8 mouse cellular contexts compared by ENCODE assay signal in the genomic region with DNA sequence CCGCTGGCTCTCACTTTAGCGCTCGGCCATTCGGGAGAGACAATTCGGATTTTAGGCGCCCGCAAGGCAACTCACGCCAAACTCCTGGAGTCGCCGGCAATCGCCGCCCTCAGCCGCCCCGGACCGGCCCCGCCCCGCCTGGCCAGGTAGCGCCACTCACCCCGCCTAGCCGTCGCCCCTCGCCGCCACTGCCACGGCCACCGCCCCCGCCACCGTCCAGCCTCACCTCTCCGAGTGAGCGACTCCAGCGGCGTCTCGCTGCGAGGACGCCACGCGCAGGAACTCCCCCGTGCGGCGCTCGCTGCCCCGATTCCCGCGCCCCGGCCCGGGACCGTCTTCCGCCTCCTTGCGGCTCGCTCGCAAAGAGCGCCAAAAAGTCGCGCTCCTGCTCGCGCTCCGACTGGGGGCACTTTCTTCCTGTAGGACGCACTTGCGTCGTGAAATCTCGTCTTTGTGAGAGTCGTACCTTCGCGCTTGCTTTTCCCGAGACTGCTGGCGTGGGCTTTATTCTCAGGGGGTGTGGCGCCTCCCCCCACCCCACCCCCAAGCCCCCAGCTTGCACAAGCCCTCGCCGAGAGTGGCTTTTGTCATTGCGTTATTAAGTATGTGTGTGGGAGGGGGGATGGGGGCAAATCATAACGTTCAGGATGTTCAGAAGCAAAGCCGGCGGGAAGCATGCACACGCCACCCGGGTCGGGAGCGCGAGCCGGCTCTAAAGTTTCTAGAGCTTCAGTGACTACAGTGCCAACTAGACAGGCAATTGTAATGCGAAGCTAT. TPM values are rescaled to one million over a fixed set of nuclear protein-coding genes. Genes with fewer than 3 reads are reported as not detected.
DNase-seq lines count a peak whose midpoint lies in the region; ATAC-seq lines count a peak whose summit lies in the region.

No protein-coding gene starts in this region.

- H3K4me2 ChIP-seq in heart, embryonic 11.5 days: peak overlapping the region; percentile 69
- H3K4me2 ChIP-seq in kidney, embryonic 16.5 days (replicated peaks; ENCODE audit: low read depth, low read length): peak overlapping the region; percentile 75

- ATAC-seq in heart, embryonic 11.5 days (replicated peaks; ENCODE audit: insufficient number of reproducible peaks, low FRiP score, low TSS enrichment): 0 out of 2 replicates have a peak, but pooled peaks have one; percentile 35
- peak; percentile 83 for ATAC-seq in kidney, embryonic 16.5 days (ENCODE audit: low FRiP score, low TSS enrichment)

- peak overlapping the region; percentile 67 for H3K9ac ChIP-seq in heart, embryonic 11.5 days (ENCODE audit: low read depth, low read length)
- peak overlapping the region; percentile 70 for H3K9ac ChIP-seq in kidney, embryonic 16.5 days (replicated peaks; ENCODE audit: low read length)

- DNase-seq in right cerebral cortex, postnatal 14 days: peak; percentile 11
- DNase-seq in right cerebral cortex, adult 18-20 months: no peak
- DNase-seq in cerebellum, postnatal 25 days: peak; percentile 24 to 47
- DNase-seq in spleen, adult 12 weeks (ENCODE audit: low spot score): peak; percentile 37
- no peak for DNase-seq in layer of hippocampus, adult 8-10 months (ENCODE audit: low spot score in 2 of 2)

- H3K4me3 ChIP-seq in heart, embryonic 11.5 days (ENCODE audit: low read depth, low read length): peak overlapping the region; percentile 55
- H3K4me3 ChIP-seq in kidney, embryonic 16.5 days (ENCODE audit: low read length): peak overlapping the region; percentile 57
- H3K4me3 ChIP-seq in macrophage (ENCODE audit: inconsistent target): peak overlapping the region; percentile 13; the same call in 1 of the 2 replicates

- 17% methylated on average over 70 of the region's 79 CpGs for WGBS in heart, embryonic 11.5 days (ENCODE audit: insufficient replicate concordance)
- 24% methylated on average over 72 of the region's 79 CpGs for WGBS in kidney, embryonic 16.5 days
- WGBS in macrophage (ENCODE audit: missing documents): 28% methylated on average over 44 of the region's 79 CpGs

- H3K36me3 ChIP-seq in heart, embryonic 11.5 days (ENCODE audit: control insufficient read depth, insufficient read depth, low read length): no peaks in the 10 kb centered on the region
- no peaks in the 10 kb centered on the region for H3K36me3 ChIP-seq in kidney, embryonic 16.5 days (ENCODE audit: insufficient read depth, low read length)
- no peaks in the 10 kb centered on the region for H3K36me3 ChIP-seq in macrophage (ENCODE audit: inconsistent target)

- H3K79me2 ChIP-seq in macrophage (ENCODE audit: inconsistent target): no peaks in the 10 kb centered on the region

- H3K4me1 ChIP-seq in heart, embryonic 11.5 days (ENCODE audit: control insufficient read depth, insufficient read depth, low read length): no peaks in the 10 kb centered on the region
- H3K4me1 ChIP-seq in kidney, embryonic 16.5 days (ENCODE audit: insufficient read depth, low read length): no peaks in the 10 kb centered on the region

- no peak overlapping the region for H3K27ac ChIP-seq in heart, embryonic 11.5 days (ENCODE audit: low read depth, low read length)
- peak overlapping the region; percentile 63 for H3K27ac ChIP-seq in kidney, embryonic 16.5 days (ENCODE audit: low read length)
- no peak overlapping the region for H3K27ac ChIP-seq in macrophage

- H3K9me3 ChIP-seq in heart, embryonic 11.5 days (replicated peaks; ENCODE audit: control insufficient read depth, low read length): no peaks in the 10 kb centered on the region
- H3K9me3 ChIP-seq in kidney, embryonic 16.5 days (ENCODE audit: low read length): no peaks in the 10 kb centered on the region

- no peaks in the 10 kb centered on the region for H3K27me3 ChIP-seq in heart, embryonic 11.5 days (ENCODE audit: control insufficient read depth, insufficient read depth, low read length)
- H3K27me3 ChIP-seq in kidney, embryonic 16.5 days (ENCODE audit: insufficient read depth, low read length): peaks cover 2% of the 10 kb centered on the region; the same call in 1 of the 2 replicates

RNA-seq across cellular contexts. Expression of a gene that starts 0.6 kb away (rescaled TPM):
- polyA plus RNA-seq in heart, embryonic 11.5 days (2014; fragmentation: Nextera tagmentation; extraction: Ambion mirVana): 6.7 and 7.8 TPM in 2 replicates
- 7.0 and 8.7 TPM in 2 replicates for polyA plus RNA-seq in kidney, embryonic 16.5 days (2015; fragmentation: Nextera tagmentation; extraction: Ambion mirVana)
- 1 to 10 TPM in 1 of 26 experiments, under 1 TPM in 20, not detected in 5; 0.17 to 1.4 (median 0.45) TPM for total RNA-seq in macrophage (2018; cell fraction: chromatin; rRNA removed)
- total RNA-seq in macrophage (2018; cell fraction: cytosol; rRNA removed): 1 to 10 TPM in 5 of 26 experiments, under 1 TPM in 21; 0.38 to 1.5 (median 0.70) TPM
- 1 to 10 TPM in 7 of 26 experiments, under 1 TPM in 19; 0.24 to 3.8 (median 0.61) TPM for total RNA-seq in macrophage (2018; cell fraction: nucleus; rRNA removed)
- polyA plus RNA-seq in macrophage (2018): 0.10 to 0.99 TPM (median 0.67 TPM) in 3 replicates
- total RNA-seq in layer of hippocampus, adult 8-10 months (2022): not detected

Comparison
In these comparisons a context has a peak if more than half of its experiments do, and no peak if none do; other contexts are left out.
1. DNase-seq: peak in right cerebral cortex, postnatal 14 days (single experiment), cerebellum, postnatal 25 days (2 of 2) and spleen, adult 12 weeks (single experiment); none in right cerebral cortex, adult 18-20 months (single experiment) and layer of hippocampus, adult 8-10 months (0 of 2).
2. Peak in every context shown above with its lines, with median percentiles within 50 percentile points of each other: H3K4me3 ChIP-seq.